In genomic region chr9:61227492-61228229, GRCm38 (mm10) we compare ENCODE assay signal across 10 mouse cellular contexts.
A peak's percentile ranks its signal among the peaks of the same experiment; 100 is the strongest.
DNase-seq lines count a peak whose midpoint lies in the region; ATAC-seq and TF ChIP-seq lines count a peak whose summit lies in the region.
"Had no signal": no experiment of that assay in that cellular context is flagged by ENCODE, and none has a peak within 500 bp of the region (broad histone marks: within the 10 kb centered on the region; RNA-seq: fewer than 3 reads in every experiment).

No protein-coding gene starts in this region.

- no peak for ATAC-seq in heart, embryonic 13.5 days (ENCODE audit: extremely low read depth, insufficient number of reproducible peaks, low FRiP score, low TSS enrichment)
- 0 out of 2 replicates have a peak, but pooled peaks have one; percentile 12 for ATAC-seq in midbrain, embryonic 13.5 days
- no peak for ATAC-seq in midbrain, embryonic 14.5 days (ENCODE audit: low FRiP score, low TSS enrichment)
- peak; percentile 40 for ATAC-seq in hindbrain, embryonic 16.5 days
- no peak for ATAC-seq in neural tube, embryonic 13.5 days (ENCODE audit: low read depth)

- peak overlapping the region; percentile 39 for H3K4me2 ChIP-seq in heart, embryonic 13.5 days
- no peak overlapping the region for H3K4me2 ChIP-seq in midbrain, embryonic 13.5 days (replicated peaks)
- no peak overlapping the region for H3K4me2 ChIP-seq in midbrain, embryonic 14.5 days (ENCODE audit: low read length)
- H3K4me2 ChIP-seq in hindbrain, embryonic 16.5 days (ENCODE audit: low read length): peak overlapping the region; percentile 11
- H3K4me2 ChIP-seq in neural tube, embryonic 13.5 days: peak overlapping the region; percentile 24
- H3K4me2 ChIP-seq: lung, embryonic 15.5 days had no signal

- no peak for DNase-seq in heart, adult 11 months
- DNase-seq in midbrain, embryonic 14.5 days: no peak
- DNase-seq in layer of hippocampus, postnatal 14 days (ENCODE audit: low spot score in 2 of 2): no peak
- DNase-seq in cerebellum, adult 2 months: no peak
- DNase-seq: gastrocnemius, postnatal 10 days had no signal

- peaks cover 82% of the 10 kb centered on the region for H3K27me3 ChIP-seq in heart, embryonic 13.5 days (replicated peaks)
- H3K27me3 ChIP-seq in midbrain, embryonic 13.5 days: peaks cover 29% of the 10 kb centered on the region
- no peaks in the 10 kb centered on the region for H3K27me3 ChIP-seq in midbrain, embryonic 14.5 days (ENCODE audit: control insufficient read depth, insufficient read depth, low read length)
- H3K27me3 ChIP-seq in hindbrain, embryonic 16.5 days (replicated peaks; ENCODE audit: control insufficient read depth, insufficient read depth, low read length): peaks cover 2% of the 10 kb centered on the region; the same call in 1 of the 2 replicates
- H3K27me3 ChIP-seq in neural tube, embryonic 13.5 days: peaks cover 43% of the 10 kb centered on the region
- no peaks in the 10 kb centered on the region for H3K27me3 ChIP-seq in cerebellum, adult 2 months (ENCODE audit: control insufficient read depth, insufficient read depth, low read length)

- no peak overlapping the region for H3K9ac ChIP-seq in heart, embryonic 13.5 days
- no peak overlapping the region for H3K9ac ChIP-seq in midbrain, embryonic 13.5 days (replicated peaks)
- no peak overlapping the region for H3K9ac ChIP-seq in midbrain, embryonic 14.5 days (replicated peaks; ENCODE audit: low read length)
- no peak overlapping the region for H3K9ac ChIP-seq in hindbrain, embryonic 16.5 days (ENCODE audit: low read depth, low read length)
- H3K9ac ChIP-seq in neural tube, embryonic 13.5 days: peak overlapping the region; percentile 6; the same call in 1 of the 2 replicates
- H3K9ac ChIP-seq: lung, embryonic 15.5 days had no signal

- no peak for TF ChIP-seq POLR2A in cerebellum, adult 2 months (IDR thresholded peaks at IDR 0.05; ENCODE audit: borderline replicate concordance, insufficient read depth, low read length)

- H3K4me3 ChIP-seq in heart, embryonic 13.5 days: no peak overlapping the region
- no peak overlapping the region for H3K4me3 ChIP-seq in midbrain, embryonic 13.5 days (replicated peaks)
- H3K4me3 ChIP-seq in midbrain, embryonic 14.5 days (replicated peaks; ENCODE audit: low read depth, low read length): no peak overlapping the region
- no peak overlapping the region for H3K4me3 ChIP-seq in hindbrain, embryonic 16.5 days (ENCODE audit: low read length)
- H3K4me3 ChIP-seq in neural tube, embryonic 13.5 days: no peak overlapping the region
- no peak overlapping the region for H3K4me3 ChIP-seq in cerebellum, adult 2 months (replicated peaks; ENCODE audit: insufficient read depth, low read depth, low read length)
- H3K4me3 ChIP-seq: lung, embryonic 15.5 days had no signal

- WGBS in heart, embryonic 13.5 days: 29% methylated on average over 19 of the region's 19 CpGs
- WGBS in midbrain, embryonic 13.5 days: 48% methylated on average over 19 of the region's 19 CpGs
- 42% methylated on average over 19 of the region's 19 CpGs for WGBS in midbrain, embryonic 14.5 days
- WGBS in hindbrain, embryonic 16.5 days: 24% methylated on average over 19 of the region's 19 CpGs
- 20% methylated on average over 19 of the region's 19 CpGs for WGBS in neural tube, embryonic 13.5 days
- 42% methylated on average over 19 of the region's 19 CpGs for WGBS in cerebellum, adult 2 months

- H3K9me3 ChIP-seq in heart, embryonic 13.5 days: no peaks in the 10 kb centered on the region
- no peaks in the 10 kb centered on the region for H3K9me3 ChIP-seq in midbrain, embryonic 13.5 days
- H3K9me3 ChIP-seq in midbrain, embryonic 14.5 days (ENCODE audit: control insufficient read depth, low read length): no peaks in the 10 kb centered on the region; the same call in 1 of the 2 replicates
- no peaks in the 10 kb centered on the region for H3K9me3 ChIP-seq in hindbrain, embryonic 16.5 days (ENCODE audit: control insufficient read depth, low read length)
- H3K9me3 ChIP-seq in neural tube, embryonic 13.5 days: 0 out of 2 replicates have a peak, but pooled peaks cover 6% of the 10 kb centered on the region
- H3K9me3 ChIP-seq: lung, embryonic 15.5 days had no signal

- peaks cover 15% of the 10 kb centered on the region for H3K4me1 ChIP-seq in heart, embryonic 13.5 days
- H3K4me1 ChIP-seq in midbrain, embryonic 13.5 days (replicated peaks): peaks cover 22% of the 10 kb centered on the region
- peaks cover 21% of the 10 kb centered on the region for H3K4me1 ChIP-seq in midbrain, embryonic 14.5 days (ENCODE audit: control insufficient read depth, insufficient read depth, low read length)
- H3K4me1 ChIP-seq in hindbrain, embryonic 16.5 days (ENCODE audit: control insufficient read depth, insufficient read depth, low read depth, low read length): peaks cover 14% of the 10 kb centered on the region
- H3K4me1 ChIP-seq in neural tube, embryonic 13.5 days (replicated peaks): peaks cover 22% of the 10 kb centered on the region
- peaks cover 5% of the 10 kb centered on the region for H3K4me1 ChIP-seq in cerebellum, adult 2 months (ENCODE audit: control insufficient read depth, insufficient read depth, low read length)

- no peak overlapping the region for H3K27ac ChIP-seq in heart, embryonic 13.5 days (replicated peaks)
- no peak overlapping the region for H3K27ac ChIP-seq in midbrain, embryonic 13.5 days
- H3K27ac ChIP-seq in midbrain, embryonic 14.5 days (replicated peaks; ENCODE audit: low read depth, low read length): no peak overlapping the region
- no peak overlapping the region for H3K27ac ChIP-seq in hindbrain, embryonic 16.5 days (ENCODE audit: low read depth, low read length)
- no peak overlapping the region for H3K27ac ChIP-seq in neural tube, embryonic 13.5 days (replicated peaks)
- no peak overlapping the region for H3K27ac ChIP-seq in cerebellum, adult 2 months (ENCODE audit: insufficient read depth, low read length)
- H3K27ac ChIP-seq: lung, embryonic 15.5 days had no signal

- TF ChIP-seq CTCF in cerebellum, adult 2 months (IDR thresholded peaks at IDR 0.05; ENCODE audit: borderline replicate concordance, insufficient read depth, low read depth, low read length): no peak

- H3K36me3 ChIP-seq in heart, embryonic 13.5 days: no peaks in the 10 kb centered on the region
- H3K36me3 ChIP-seq in midbrain, embryonic 13.5 days: no peaks in the 10 kb centered on the region
- H3K36me3 ChIP-seq in midbrain, embryonic 14.5 days (ENCODE audit: control insufficient read depth, insufficient read depth, low read length): no peaks in the 10 kb centered on the region
- no peaks in the 10 kb centered on the region for H3K36me3 ChIP-seq in hindbrain, embryonic 16.5 days (ENCODE audit: control insufficient read depth, insufficient read depth, low read length)
- no peaks in the 10 kb centered on the region for H3K36me3 ChIP-seq in neural tube, embryonic 13.5 days
- H3K36me3 ChIP-seq: lung, embryonic 15.5 days had no signal

Comparison
In these comparisons a context has a peak if more than half of its experiments do, and no peak if none do; other contexts are left out.
1. ATAC-seq: peak in midbrain, embryonic 13.5 days (single experiment) and hindbrain, embryonic 16.5 days (single experiment); none in heart, embryonic 13.5 days (single experiment), midbrain, embryonic 14.5 days (single experiment) and neural tube, embryonic 13.5 days (single experiment).
2. H3K4me2 ChIP-seq: peak in heart, embryonic 13.5 days (single experiment), hindbrain, embryonic 16.5 days (single experiment) and neural tube, embryonic 13.5 days (single experiment); none in midbrain, embryonic 13.5 days (single experiment) and midbrain, embryonic 14.5 days (single experiment).